Mouse (Mus musculus) lung, adult 2 months (tissue): ENCODE results near the gene Olfr1061.

Experiments used
- CTCF ChIP-seq: fragments of 200-500 bp; IDR thresholded peaks from 2 replicates; pipeline ENCODE4 v1.5.1; 2011; ENCODE audit warnings: mild to moderate bottlenecking, low read length, control low read depth; ENCODE audit not compliant: insufficient read depth
- POLR2A ChIP-seq: fragments of 200-500 bp; IDR thresholded peaks from 2 replicates; pipeline ENCODE4 v1.6.1; 2011; ENCODE audit warnings: low read depth, mild to moderate bottlenecking, control low read depth, low read length, borderline replicate concordance; ENCODE audit errors: extremely low read depth

DNA sequence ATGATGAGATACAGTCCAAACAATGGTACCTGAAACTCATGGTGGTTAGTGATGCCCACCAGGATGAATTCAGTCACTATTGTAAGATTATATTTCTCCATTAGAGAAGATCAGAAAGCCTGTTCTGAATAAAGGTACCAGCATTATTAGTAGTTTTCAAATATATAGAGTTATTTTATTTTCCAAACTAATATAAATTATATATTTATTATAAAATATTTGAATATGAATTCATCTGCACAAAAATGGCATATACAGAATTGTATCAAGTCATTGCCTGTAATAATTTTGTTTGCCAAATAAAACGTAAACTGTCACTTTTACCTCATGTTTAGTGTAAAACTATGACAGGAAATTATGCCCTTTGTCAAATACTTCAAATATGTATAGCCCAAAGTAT lies at the start of gene Olfr1061:
- no peak for TF ChIP-seq CTCF
- no peak for TF ChIP-seq POLR2A
